Mouse (Mus musculus) heart, postnatal 0 days (tissue): ENCODE results near the gene Ak9.

Source experiments
- CTCF ChIP-seq: IDR thresholded peaks from 2 replicates; pipeline ENCODE4 v1.5.1; 2016; ENCODE audit warnings: antibody characterized with exemption, control low read depth, low read depth
- EP300 ChIP-seq: IDR thresholded peaks from 2 replicates; pipeline ENCODE4 v1.6.1; 2016; ENCODE audit warnings: antibody characterized with exemption, low read depth

DNA sequence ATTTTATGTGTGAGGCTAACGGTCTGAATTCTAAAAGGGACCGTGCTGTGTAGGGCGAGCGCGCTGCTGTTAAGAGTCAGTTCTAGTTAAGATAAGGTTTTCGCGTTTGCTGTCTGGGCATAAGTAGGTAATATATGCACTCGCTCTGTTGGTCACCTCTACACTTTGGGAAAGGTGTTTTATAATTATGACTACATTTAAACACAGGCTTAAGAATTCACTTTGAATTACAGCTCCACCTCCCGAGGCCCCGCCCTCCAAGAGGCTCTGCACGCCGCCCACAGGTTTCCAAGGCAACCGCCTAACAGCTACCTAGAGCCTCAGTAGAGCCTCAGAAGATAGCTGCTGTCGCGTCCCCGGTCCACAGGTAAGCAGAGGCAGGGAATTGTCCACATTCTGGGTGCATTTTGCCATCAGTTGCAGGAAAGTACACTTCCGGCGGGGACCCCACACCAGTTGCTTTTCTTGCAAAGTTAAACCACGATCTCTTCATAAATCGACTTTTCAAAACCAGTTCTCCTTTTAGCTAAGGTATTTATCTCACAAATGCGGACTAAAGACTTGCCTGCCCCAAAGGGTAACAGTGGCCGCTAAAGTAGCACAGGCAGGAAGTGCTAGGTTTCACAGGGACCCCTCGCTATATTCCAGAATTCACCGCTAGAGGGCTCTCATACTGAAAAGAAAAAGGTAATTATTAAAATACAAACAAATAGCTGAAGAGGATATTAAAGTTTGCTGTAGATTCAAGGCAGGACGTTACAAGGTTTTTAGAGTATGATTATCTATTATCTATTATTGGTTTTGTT, at the start of gene Ak9:
- TF ChIP-seq EP300 (no peak), CTCF (peak; percentile 60)
